Mouse (Mus musculus): ENCODE data around the gene Idi2.

DNA sequence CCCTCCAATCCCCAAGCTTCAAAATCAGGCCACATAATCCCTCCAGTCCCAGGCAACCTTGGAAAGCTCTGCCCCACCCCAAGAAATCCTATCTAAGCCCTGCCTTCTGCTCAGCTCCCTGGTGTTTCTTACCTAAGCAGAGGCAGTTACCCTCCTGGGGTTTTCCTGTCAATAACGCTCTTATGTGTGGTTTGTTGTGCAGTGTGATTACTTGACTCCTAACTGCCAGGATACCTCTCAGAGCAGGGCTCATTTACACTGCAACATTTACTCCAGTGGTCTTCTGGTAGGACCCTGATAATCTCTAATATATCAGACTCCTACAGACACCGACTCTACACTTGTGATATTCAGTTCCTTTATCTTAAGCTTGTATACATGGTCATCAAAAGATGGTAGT is 19.2 kb upstream of the Idi2 start:
- no peak for TF ChIP-seq CTCF (conservative IDR thresholded peaks at IDR 0.05; ENCODE audit: insufficient read depth, insufficient read length, low read depth, low read length)
- TF ChIP-seq POLR2A (IDR thresholded peaks at IDR 0.05; ENCODE audit: low read depth, low read length), result no peak

Measured in kidney, adult 2 months (tissue).